Mouse (Mus musculus) gastrocnemius, postnatal 4 days (tissue): Measurements from ENCODE around the gene Ston1. TPM values are rescaled to one million over a fixed set of nuclear protein-coding genes. Genes with fewer than 3 reads are reported as not detected.

Source experiments
- DNase-seq, 2 experiments: peaks; one replicate each; pipeline ENCODE4 v3.0.0; 2021 to 2022; ENCODE audit warnings: low spot score in 2 of 2, mixed read lengths in 2 of 2
- total RNA-seq, 2 experiments: library from RNA; stranded (reverse); gene quantifications; 2 replicates each; pipeline ENCODE4 v1.2.3; 2021

The Ston1 gene
- total RNA-seq, 2 experiments from 2014 or later, result 20.4 to 25.6 TPM

- DNase-seq, result peak in 1 of 2 experiments; percentile 16
These were observed 71.0 kb downstream of the Ston1 start, which contains the start of gene Gtf2a1l for GRCm38 (mm10) chr17:88668452-88668851. Gene Gtf2a1l (plus strand): TSS chr17:88668660.

- no peak for DNase-seq
These were observed 72.4 kb downstream of the Ston1 start for GRCm38 (mm10) chr17:88669921-88670320.

GRCm38 (mm10) chr17:88670800-88671199, 73.3 kb downstream of the Ston1 start:
- DNase-seq, result no peak

- DNase-seq, result no peak
These were observed 78.1 kb downstream of the Ston1 start for GRCm38 (mm10) chr17:88675310-88676309.

GRCm38 (mm10) chr17:88688226-88688625, 90.7 kb downstream of the Ston1 start:
- DNase-seq, result no peak

- DNase-seq, result no peak
These were observed 99.3 kb downstream of the Ston1 start for GRCm38 (mm10) chr17:88696656-88697333.

- DNase-seq, result no peak
These were observed 103.4 kb downstream of the Ston1 start for GRCm38 (mm10) chr17:88700901-88701300.

- no peak for DNase-seq
These were observed 104.9 kb downstream of the Ston1 start for GRCm38 (mm10) chr17:88702345-88702744.

GRCm38 (mm10) chr17:88703112-88703511, 105.6 kb downstream of the Ston1 start:
- DNase-seq, result no peak

- DNase-seq, result no peak
These were observed 108.8 kb downstream of the Ston1 start for GRCm38 (mm10) chr17:88706231-88706649.

Other genes with a start within 250 kb of the Ston1 start
- gene Foxn2, start 157.0 kb upstream of the Ston1 start, total RNA-seq, result 10 to 100 TPM; 22.4 to 24.1 TPM
- gene Ppp1r21, start 67.6 kb upstream of the Ston1 start, total RNA-seq, result 10 to 100 TPM; 18.5 to 18.6 TPM
- gene Gtf2a1l, start 71.0 kb downstream of the Ston1 start, total RNA-seq, result not detected
- under 1 TPM; 0.05 to 0.07 TPM for gene Lhcgr, start 194.3 kb downstream of the Ston1 start, total RNA-seq